Mouse (Mus musculus) heart, postnatal 0 days (tissue): ENCODE results near the gene Ccr5.

Experiments used
- CTCF ChIP-seq: IDR thresholded peaks from 2 replicates; pipeline ENCODE4 v1.5.1; 2016; ENCODE audit warnings: antibody characterized with exemption, control low read depth, low read depth
- EP300 ChIP-seq: IDR thresholded peaks from 2 replicates; pipeline ENCODE4 v1.6.1; 2016; ENCODE audit warnings: antibody characterized with exemption, low read depth

DNA sequence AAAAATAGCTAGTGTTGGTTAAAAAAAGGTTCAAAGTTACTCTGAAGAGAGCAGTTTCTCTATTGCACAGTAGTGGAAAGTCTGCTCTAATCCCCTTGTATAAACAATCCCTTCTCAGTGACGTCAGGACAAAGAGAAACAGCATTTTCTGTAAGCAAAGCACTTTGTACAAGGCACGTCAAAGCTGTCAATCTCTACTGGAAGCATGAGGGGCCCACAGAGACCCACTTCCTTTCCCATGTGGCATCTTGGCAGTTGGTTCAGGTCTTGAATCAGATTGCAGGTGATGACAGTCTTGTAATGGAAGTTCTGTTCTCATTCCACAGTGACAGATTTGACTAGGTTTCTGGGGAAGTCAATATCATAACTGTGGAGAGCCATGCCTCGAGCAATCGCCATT lies 41.5 kb upstream of the Ccr5 start:
- TF ChIP-seq CTCF, result no peak
- no peak for TF ChIP-seq EP300
